Mouse (Mus musculus) left cerebral cortex, postnatal 25 days (tissue): Measurements from ENCODE around the gene Gskip. TPM values are rescaled to one million over a fixed set of nuclear protein-coding genes. Genes with fewer than 3 reads are reported as not detected.
A peak's percentile ranks its signal among the peaks of the same experiment; 100 is the strongest.

Experiments used
- DNase-seq, 2 experiments: peaks; one replicate each; pipeline ENCODE4 v3.0.0; 2022; ENCODE audit warnings: low spot score in 2 of 2, mixed read lengths in 1 of 2
- intact Hi-C: fragments of 180-260 bp; cut with DNase I; formaldehyde crosslinking; loops from one replicate; pipeline ENCODE4 v1.15.1; 2025
- total RNA-seq, 2 experiments: library from RNA; stranded (reverse); gene quantifications; 2 replicates each; pipeline ENCODE4 v1.2.3; 2021

The Gskip gene
- total RNA-seq, 2 experiments from 2014 or later, result 23.6 to 25.7 TPM

- intact Hi-C loops, result loop anchor here (5.0 kb wide), 1 partner anchor 223 kb away; no protein-coding TSS in a partner anchor
- no peak for DNase-seq
Measured at GRCm38 (mm10) chr12:105720196-105720595, 35.6 kb downstream of the Gskip start.

- DNase-seq, result no peak
- intact Hi-C loops, result loop anchor here (5.0 kb wide), 1 partner anchor 224 kb away; no protein-coding TSS in a partner anchor
Measured at GRCm38 (mm10) chr12:105721452-105722132, 37.0 kb downstream of the Gskip start.

- DNase-seq, result peak; percentile 36 to 57
- intact Hi-C loops, result loop anchor here (5.0 kb wide), 1 partner anchor 225 kb away; no protein-coding TSS in a partner anchor
Measured at GRCm38 (mm10) chr12:105722657-105723056, 38.0 kb downstream of the Gskip start.

GRCm38 (mm10) chr12:105724616-105725015 is 40.0 kb downstream of the Gskip start:
- intact Hi-C loops, result loop anchor here (5.0 kb wide), 1 partner anchor 227 kb away; no protein-coding TSS in a partner anchor

GRCm38 (mm10) chr12:105725736-105726135 is 41.1 kb downstream of the Gskip start:
- DNase-seq, result no peak
- intact Hi-C loops, result no loop called here

More at GRCm38 (mm10) chr12:105724616-105725015, 40.0 kb downstream of the Gskip start:
- no peak for DNase-seq

GRCm38 (mm10) chr12:105727268-105727667 is 42.6 kb downstream of the Gskip start:
- intact Hi-C loops, result no loop called here
- no peak for DNase-seq

GRCm38 (mm10) chr12:105727964-105728363 is 43.3 kb downstream of the Gskip start:
- intact Hi-C loops, result no loop called here
- DNase-seq, result peak; percentile 30 to 33

- intact Hi-C loops, result no loop called here
- no peak for DNase-seq
Measured at GRCm38 (mm10) chr12:105730851-105731460, 46.3 kb downstream of the Gskip start.

- intact Hi-C loops, result no loop called here
Measured at GRCm38 (mm10) chr12:105733370-105734159, 48.9 kb downstream of the Gskip start.

GRCm38 (mm10) chr12:105735226-105735888 is 50.7 kb downstream of the Gskip start:
- intact Hi-C loops, result no loop called here
- no peak for DNase-seq

More at GRCm38 (mm10) chr12:105733370-105734159, 48.9 kb downstream of the Gskip start:
- DNase-seq, result no peak

GRCm38 (mm10) chr12:105735889-105736251 is 51.2 kb downstream of the Gskip start:
- intact Hi-C loops, result no loop called here

GRCm38 (mm10) chr12:105738316-105739096 is 53.9 kb downstream of the Gskip start:
- intact Hi-C loops, result no loop called here
- DNase-seq, result no peak

More at GRCm38 (mm10) chr12:105735889-105736251, 51.2 kb downstream of the Gskip start:
- DNase-seq, result no peak

- intact Hi-C loops, result no loop called here
Measured at GRCm38 (mm10) chr12:105739656-105740055, 55.0 kb downstream of the Gskip start.

GRCm38 (mm10) chr12:105748114-105748513 is 63.5 kb downstream of the Gskip start:
- intact Hi-C loops, result no loop called here
- DNase-seq, result no peak

More at GRCm38 (mm10) chr12:105739656-105740055, 55.0 kb downstream of the Gskip start:
- DNase-seq, result no peak

Other genes with a start within 250 kb of the Gskip start
- gene D430019H16Rik, start 231.0 kb upstream of the Gskip start, total RNA-seq, result 10 to 100 TPM; 96.6 to 99.5 TPM
- under 1 TPM; 0.21 to 0.41 TPM for gene Bdkrb2, start 121.6 kb upstream of the Gskip start, total RNA-seq
- gene Bdkrb1, start 81.7 kb upstream of the Gskip start, total RNA-seq, result not detected
- gene Atg2b, start 382 bp downstream of the Gskip start, total RNA-seq, result 10 to 100 TPM; 45.0 to 46.2 TPM
- under 1 TPM; 0.23 to 0.60 TPM for gene Ak7, start 21.1 kb downstream of the Gskip start, total RNA-seq
- gene Papola, start 99.9 kb downstream of the Gskip start, total RNA-seq, result 100 to 1,000 TPM; 141 to 159 TPM